Mouse (Mus musculus) limb, embryonic 14.5 days (tissue): ENCODE measurements around the gene B4galnt2. TPM values are rescaled to one million over a fixed set of nuclear protein-coding genes. Genes with fewer than 3 reads are reported as not detected.
"Not testable (repeated sequence)": the region's sequence is repeated elsewhere in the genome, so short reads cannot be mapped to it uniquely, and the experiment has no call there.

Experiments
- ATAC-seq: fragments of 200-750 bp; cut with Nextera tagmentation; 2 replicates; pipeline ENCODE4 v1.8.0; 2017; ENCODE audit warnings: low read depth, moderate number of reproducible peaks, moderate TSS enrichment; ENCODE audit not compliant: low FRiP score
- DNase-seq: peaks from one replicate; pipeline ENCODE4 v3.0.0-alpha.2; 2015; ENCODE audit warnings: low spot score
- H3K27ac ChIP-seq: fragments of 300-500 bp; sonication (generic); replicated peaks from 2 replicates; pipeline ENCODE4 v1.5.1; 2014; ENCODE audit warnings: low read depth, mild to moderate bottlenecking, low read length, moderate library complexity, mixed read lengths
- H3K27me3 ChIP-seq: fragments of 300-500 bp; sonication (generic); 2 replicates; pipeline ENCODE4 v1.6.1; 2014; ENCODE audit warnings: low read length, mixed read lengths; ENCODE audit not compliant: control insufficient read depth, insufficient read depth
- H3K36me3 ChIP-seq: fragments of 300-500 bp; sonication (generic); 2 replicates; pipeline ENCODE4 v1.6.1; 2014; ENCODE audit warnings: mild to moderate bottlenecking, low read length, moderate library complexity, mixed read lengths; ENCODE audit not compliant: control insufficient read depth, insufficient read depth
- H3K4me1 ChIP-seq: fragments of 300-500 bp; sonication (generic); 2 replicates; pipeline ENCODE4 v1.6.1; 2014; ENCODE audit warnings: antibody characterized with exemption, low read length, mixed read lengths; ENCODE audit not compliant: control insufficient read depth, insufficient read depth
- H3K4me2 ChIP-seq: fragments of 300-500 bp; sonication (generic); replicated peaks from 2 replicates; pipeline ENCODE4 v1.6.1; 2014; ENCODE audit warnings: low read depth, mild to moderate bottlenecking, low read length, moderate library complexity; ENCODE audit not compliant: severe bottlenecking
- H3K4me3 ChIP-seq: fragments of 300-500 bp; sonication (generic); replicated peaks from 2 replicates; pipeline ENCODE4 v1.5.1; 2014; ENCODE audit warnings: low read length
- H3K9ac ChIP-seq: fragments of 300-500 bp; sonication (generic); 2 replicates; pipeline ENCODE4 v1.6.1; 2014; ENCODE audit warnings: mild to moderate bottlenecking, low read depth, low read length, moderate library complexity; ENCODE audit not compliant: severe bottlenecking
- H3K9me3 ChIP-seq: fragments of 300-500 bp; sonication (generic); 2 replicates; pipeline ENCODE4 v1.6.1; 2016; ENCODE audit warnings: low read length; ENCODE audit not compliant: control insufficient read depth
- POLR2A ChIP-seq: fragments of 200-500 bp; IDR thresholded peaks from 2 replicates; pipeline ENCODE4 v1.8.0; 2012; ENCODE audit warnings: inconsistent platforms, mild to moderate bottlenecking, moderate library complexity, borderline replicate concordance; ENCODE audit not compliant: insufficient read depth, insufficient read length; ENCODE audit errors: extremely low read depth
- WGBS: fragments of 180-500 bp; shearing (Covaris S2); extraction: QIAGEN DNeasy Blood & Tissue Kit; methylation state at CpG from one replicate; pipeline ENCODE4 v1.1.7; 2014; 5-methylcytosine and 5-hydroxymethylcytosine counted together
- polyA plus RNA-seq, 2 experiments: library from polyadenylated mRNA; depleted of rRNA in 1 of 2; stranded (reverse) in 1 of 2; unstranded in 1 of 2; fragments of >200 nt; fragmentation: Nextera tagmentation in 1 of 2; extraction: Ambion mirVana in 1 of 2; gene quantifications; 2 replicates each; pipeline versions ENCODE4 v1.2.1 to v1.2.3; 2012 to 2014

The B4galnt2 gene
- polyA plus RNA-seq, 2 experiments, result not detected

DNA sequence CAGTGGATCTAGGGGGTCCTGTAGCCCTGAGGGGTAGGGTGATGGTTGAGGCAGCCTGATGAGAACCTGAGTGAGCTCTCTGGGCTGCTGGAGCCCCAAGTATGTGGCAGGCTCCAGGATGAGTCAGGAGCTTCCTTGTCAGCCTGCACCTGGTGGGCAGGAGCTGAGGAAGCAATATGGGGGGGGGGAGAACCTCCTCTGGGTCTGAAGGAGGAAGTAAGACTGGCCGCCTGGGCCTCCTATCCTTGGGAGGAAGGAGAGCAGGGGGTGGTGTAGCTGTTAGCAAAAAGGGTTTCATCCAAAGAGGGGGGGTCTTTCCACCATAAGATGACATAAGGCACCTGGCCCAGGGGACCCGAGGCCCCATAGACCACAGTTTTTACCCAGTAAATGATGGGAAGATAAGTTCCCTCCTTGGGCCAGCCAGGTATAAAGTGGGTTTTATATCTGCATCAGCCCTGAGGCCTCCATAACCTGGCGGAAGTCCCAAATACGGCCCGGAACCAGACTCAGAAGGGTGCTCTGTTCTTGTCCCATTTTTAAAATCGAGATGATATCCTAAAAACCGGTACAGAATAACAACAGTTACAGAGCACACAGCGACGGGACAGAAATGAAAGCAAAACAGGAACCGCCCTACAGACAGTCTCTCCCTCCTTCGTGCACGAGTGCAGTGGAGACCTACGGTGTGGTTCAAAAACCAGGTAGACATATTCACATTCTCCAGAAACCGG is 18.1 kb downstream of the B4galnt2 start:
- no peak overlapping the region for H3K9ac ChIP-seq
- no peak for TF ChIP-seq POLR2A
- 75% methylated on average over 14 of the region's 14 CpGs for WGBS
- H3K36me3 ChIP-seq, result no peaks in the 10 kb centered on the region
- H3K4me1 ChIP-seq, result no peaks in the 10 kb centered on the region
- H3K27ac ChIP-seq, result no peak overlapping the region
- H3K4me2 ChIP-seq, result no peak overlapping the region
- ATAC-seq (no peak), DNase-seq (no peak)
- no peak overlapping the region for H3K4me3 ChIP-seq
- H3K9me3 ChIP-seq, result no peaks in the 10 kb centered on the region
- no peaks in the 10 kb centered on the region for H3K27me3 ChIP-seq

DNA sequence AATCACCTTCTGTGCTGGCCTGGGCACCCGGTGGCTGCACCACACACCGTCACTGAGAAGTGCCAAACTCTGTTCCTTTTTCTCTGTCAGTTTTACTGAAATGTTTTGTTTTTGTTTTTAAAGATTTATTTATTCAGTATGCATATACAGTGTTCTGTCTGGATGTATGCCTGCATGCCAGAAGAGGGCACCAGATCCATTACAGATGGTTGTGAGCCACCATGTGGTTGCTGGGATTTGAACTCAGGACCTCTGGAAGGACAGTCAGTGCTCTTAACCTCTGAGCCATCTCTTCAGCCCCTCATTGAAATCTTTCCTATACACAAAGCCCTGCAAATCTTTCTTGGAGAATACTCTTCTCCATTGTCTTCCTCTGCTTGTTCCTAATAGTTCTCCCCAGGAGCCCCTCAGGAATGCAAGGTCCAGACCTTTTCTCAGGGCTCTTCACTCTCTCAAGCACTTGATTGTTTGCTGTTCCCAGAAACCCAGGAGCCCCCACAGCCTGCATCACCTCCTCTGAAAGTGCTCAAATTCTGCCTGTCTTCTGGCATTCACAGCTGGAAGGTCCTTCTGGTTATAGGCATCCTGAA is 24.1 kb downstream of the B4galnt2 start:
- Histone ChIP-seq H3K27ac (no peak overlapping the region), H3K9ac (no peak overlapping the region), H3K4me1 (no peaks in the 10 kb centered on the region), H3K4me3 (no peak overlapping the region), H3K36me3 (no peaks in the 10 kb centered on the region), H3K9me3 (no peaks in the 10 kb centered on the region), H3K27me3 (no peaks in the 10 kb centered on the region), H3K4me2 (no peak overlapping the region)
- WGBS, result 44% methylated on average over 2 of the region's 2 CpGs
- TF ChIP-seq POLR2A, result no peak
- ATAC-seq (no peak), DNase-seq (no peak)

DNA sequence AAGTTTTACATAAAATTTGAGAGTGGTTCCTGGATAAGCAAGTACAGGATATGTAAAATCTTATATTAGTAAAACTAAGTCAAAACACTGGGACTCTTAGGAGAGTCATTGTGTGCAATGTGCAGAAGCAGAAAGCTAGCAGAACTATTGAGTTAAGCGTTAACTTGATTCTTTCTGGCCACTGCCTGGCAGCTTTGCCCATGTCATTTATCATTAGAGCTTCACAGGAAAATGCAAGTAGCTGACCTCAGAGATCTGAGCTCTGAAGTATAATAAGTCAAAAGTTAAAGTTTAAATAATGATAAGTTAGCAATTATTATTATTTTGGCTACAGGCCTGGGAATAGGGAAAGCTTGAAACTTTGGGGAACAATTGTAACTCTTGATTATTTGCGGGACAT is 34.8 kb downstream of the B4galnt2 start:
- ATAC-seq, H3K27ac ChIP-seq, H3K4me2 ChIP-seq, H3K4me3 ChIP-seq, H3K9ac ChIP-seq, DNase-seq, H3K4me1 ChIP-seq, H3K27me3 ChIP-seq, H3K9me3 ChIP-seq, H3K36me3 ChIP-seq: not testable (repeated sequence)
- WGBS, result 74% methylated on average over 2 of the region's 2 CpGs

DNA sequence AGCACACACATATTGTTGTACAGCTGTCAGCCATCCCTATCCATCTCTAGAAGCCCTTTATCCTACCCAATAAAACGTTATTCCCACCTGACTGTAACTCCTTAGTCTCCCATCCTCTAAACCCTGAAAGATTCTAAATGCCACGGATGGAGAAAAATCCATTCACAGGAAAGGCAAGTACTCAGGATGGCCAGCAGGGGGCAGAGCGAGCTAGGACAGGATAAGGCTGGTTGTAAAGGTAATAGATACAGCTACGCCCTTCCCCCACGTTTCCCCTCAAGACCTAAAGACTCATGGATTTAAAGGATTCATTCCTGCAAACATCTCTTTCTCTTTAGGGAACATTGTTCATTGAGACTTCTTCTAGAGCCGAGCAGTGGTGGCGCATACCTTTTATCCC is 38.4 kb downstream of the B4galnt2 start:
- 21% methylated on average over 7 of the region's 7 CpGs for WGBS
- no peak overlapping the region for H3K9ac ChIP-seq
- no peak for TF ChIP-seq POLR2A
- no peak overlapping the region for H3K4me3 ChIP-seq
- ATAC-seq, result no peak
- no peaks in the 10 kb centered on the region for H3K4me1 ChIP-seq
- no peak overlapping the region for H3K4me2 ChIP-seq
- H3K36me3 ChIP-seq, result no peaks in the 10 kb centered on the region
- DNase-seq, result peak; percentile 78
- H3K27ac ChIP-seq, result no peak overlapping the region
- no peaks in the 10 kb centered on the region; the same call in 1 of the 2 replicates for H3K27me3 ChIP-seq
- H3K9me3 ChIP-seq, result no peaks in the 10 kb centered on the region

DNA sequence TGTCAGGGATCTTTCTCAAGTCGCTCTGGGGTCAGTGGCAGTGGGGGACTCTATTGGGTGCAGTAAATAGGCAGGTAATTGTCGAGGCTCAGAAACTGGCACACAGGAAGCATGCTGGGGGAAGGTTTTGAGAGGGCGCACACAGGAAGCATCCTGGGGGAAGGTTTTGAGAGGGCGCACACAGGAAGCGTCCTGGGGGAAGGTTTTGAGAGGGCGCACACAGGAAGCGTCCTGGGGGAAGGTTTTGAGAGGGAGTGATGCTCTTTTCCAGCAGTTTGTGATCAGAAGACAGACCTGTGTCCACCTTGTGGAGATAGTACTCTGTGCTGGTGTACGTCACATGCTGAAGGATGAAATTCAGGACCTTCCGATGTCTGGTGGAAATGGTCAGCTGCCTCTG is 38.9 kb downstream of the B4galnt2 start:
- DNase-seq, result no peak
- WGBS, result 24% methylated on average over 9 of the region's 9 CpGs
- Histone ChIP-seq H3K4me3 (no peak overlapping the region), H3K9me3 (no peaks in the 10 kb centered on the region), H3K36me3 (no peaks in the 10 kb centered on the region), H3K27ac (no peak overlapping the region), H3K4me1 (no peaks in the 10 kb centered on the region), H3K27me3 (no peaks in the 10 kb centered on the region; the same call in 1 of the 2 replicates), H3K9ac (no peak overlapping the region), H3K4me2 (no peak overlapping the region)
- ATAC-seq, result no peak
- no peak for TF ChIP-seq POLR2A
